ENCODE assay signal across 10 mouse cellular contexts in the genomic region with DNA sequence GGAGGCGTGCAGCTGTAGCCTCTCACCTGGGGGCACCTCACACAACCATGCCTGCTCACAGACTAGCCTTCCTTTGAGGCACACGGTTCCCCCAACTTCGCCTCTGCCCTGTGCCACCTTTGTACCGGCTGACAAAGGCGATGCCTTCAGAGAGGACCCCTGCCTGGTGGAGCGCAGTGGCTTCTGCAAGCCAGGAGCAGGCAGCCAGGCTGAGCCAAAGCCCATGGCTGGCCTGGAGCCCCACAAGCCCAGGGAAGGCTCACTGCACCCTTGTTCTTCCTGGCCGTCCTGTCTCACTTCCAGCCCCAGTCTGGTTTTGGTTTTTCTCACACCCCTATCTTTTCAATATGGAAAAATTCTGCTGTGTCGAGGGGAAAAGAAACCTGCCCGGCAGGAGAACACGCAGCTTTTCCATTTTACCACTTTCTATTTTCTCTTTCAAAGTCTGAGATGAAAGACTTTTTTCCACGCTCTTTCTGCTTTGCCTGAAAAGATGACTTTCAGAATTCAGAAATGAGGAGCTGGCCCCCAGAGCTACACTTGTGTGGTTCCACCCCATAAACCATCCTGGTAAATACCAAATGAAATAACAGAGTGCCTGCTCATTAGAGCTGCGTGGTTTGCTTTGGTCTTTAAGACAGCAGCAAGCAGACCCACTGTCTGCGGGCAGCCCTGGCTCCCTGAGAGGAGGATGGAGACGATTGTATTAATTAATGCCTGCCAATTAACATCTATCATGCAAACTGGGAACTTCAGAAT. TPM values are rescaled to one million over a fixed set of nuclear protein-coding genes. Genes with fewer than 3 reads are reported as not detected.
DNase-seq lines count a peak whose midpoint lies in the region; ATAC-seq lines count a peak whose summit lies in the region.
"Had no signal": no experiment of that assay in that cellular context is flagged by ENCODE, and none has a peak within 500 bp of the region (broad histone marks: within the 10 kb centered on the region; RNA-seq: fewer than 3 reads in every experiment).

No protein-coding gene starts in this region.

- H3K27me3 ChIP-seq in forebrain, embryonic 10.5 days (ENCODE audit: poor library complexity, severe bottlenecking) = peaks cover 6% of the 10 kb centered on the region; the same call in 1 of the 2 replicates
- no peaks in the 10 kb centered on the region for H3K27me3 ChIP-seq in forebrain, embryonic 11.5 days (ENCODE audit: control insufficient read depth, insufficient read depth, low read length)
- no peaks in the 10 kb centered on the region for H3K27me3 ChIP-seq in intestine, embryonic 15.5 days (replicated peaks)
- H3K27me3 ChIP-seq in stomach, embryonic 15.5 days (replicated peaks) = no peaks in the 10 kb centered on the region

- H3K4me1 ChIP-seq in forebrain, embryonic 10.5 days = peaks cover 35% of the 10 kb centered on the region
- peaks cover 17% of the 10 kb centered on the region for H3K4me1 ChIP-seq in forebrain, embryonic 11.5 days (replicated peaks; ENCODE audit: control insufficient read depth, insufficient read depth, low read length)
- H3K4me1 ChIP-seq in intestine, embryonic 15.5 days (replicated peaks) = peaks cover 32% of the 10 kb centered on the region
- H3K4me1 ChIP-seq in stomach, embryonic 15.5 days = peaks cover 27% of the 10 kb centered on the region

- no peak overlapping the region for H3K4me3 ChIP-seq in forebrain, embryonic 10.5 days
- no peak overlapping the region for H3K4me3 ChIP-seq in forebrain, embryonic 11.5 days (ENCODE audit: low read depth, low read length)
- no peak overlapping the region for H3K4me3 ChIP-seq in intestine, embryonic 15.5 days (replicated peaks)
- H3K4me3 ChIP-seq in stomach, embryonic 15.5 days (replicated peaks) = no peak overlapping the region

- H3K36me3 ChIP-seq in forebrain, embryonic 10.5 days (replicated peaks) = no peaks in the 10 kb centered on the region
- no peaks in the 10 kb centered on the region for H3K36me3 ChIP-seq in forebrain, embryonic 11.5 days (ENCODE audit: control insufficient read depth, insufficient read depth, low read length)
- H3K36me3 ChIP-seq in intestine, embryonic 15.5 days = no peaks in the 10 kb centered on the region
- no peaks in the 10 kb centered on the region for H3K36me3 ChIP-seq in stomach, embryonic 15.5 days

- no peaks in the 10 kb centered on the region for H3K9me3 ChIP-seq in forebrain, embryonic 10.5 days
- H3K9me3 ChIP-seq in forebrain, embryonic 11.5 days (ENCODE audit: control insufficient read depth, low read length) = no peaks in the 10 kb centered on the region
- H3K9me3 ChIP-seq in intestine, embryonic 15.5 days = no peaks in the 10 kb centered on the region
- no peaks in the 10 kb centered on the region for H3K9me3 ChIP-seq in stomach, embryonic 15.5 days

- H3K27ac ChIP-seq in forebrain, embryonic 10.5 days = peak overlapping the region; percentile 73
- no peak overlapping the region; the same call in 1 of the 2 replicates for H3K27ac ChIP-seq in forebrain, embryonic 11.5 days (ENCODE audit: low read depth, low read length)
- H3K27ac ChIP-seq in intestine, embryonic 15.5 days = peak overlapping the region; percentile 76
- peak overlapping the region; percentile 44 for H3K27ac ChIP-seq in stomach, embryonic 15.5 days

- H3K4me2 ChIP-seq in forebrain, embryonic 11.5 days (ENCODE audit: low read depth, low read length, severe bottlenecking) = no peak overlapping the region
- no peak overlapping the region for H3K4me2 ChIP-seq in intestine, embryonic 15.5 days (replicated peaks)
- no peak overlapping the region for H3K4me2 ChIP-seq in stomach, embryonic 15.5 days

- no peak overlapping the region for H3K9ac ChIP-seq in forebrain, embryonic 11.5 days (ENCODE audit: low read length)
- no peak overlapping the region; the same call in 1 of the 2 replicates for H3K9ac ChIP-seq in intestine, embryonic 15.5 days
- no peak overlapping the region for H3K9ac ChIP-seq in stomach, embryonic 15.5 days

- DNase-seq in forebrain, embryonic 10.5 days (ENCODE audit: extremely low spot score, low spot score) = no peak
- DNase-seq in forebrain, embryonic 11.5 days (ENCODE audit: low spot score) = no peak
- peak; percentile 67 for DNase-seq in left cerebral cortex, postnatal 4 days
- no peak for DNase-seq in left cerebral cortex, postnatal 14 days (ENCODE audit: low spot score in 2 of 2)
- DNase-seq in lung, postnatal 10 days = no peak
- no peak for DNase-seq in layer of hippocampus, adult 11-12 months (ENCODE audit: low spot score)
- DNase-seq: thymus, postnatal 25 days had no signal

- intact Hi-C loops in left cerebral cortex, postnatal 4 days (cut with DNase I) = no loop called here
- intact Hi-C loops in left cerebral cortex, postnatal 14 days (cut with DNase I) = no loop called here

- ATAC-seq in forebrain, embryonic 11.5 days (replicated peaks; ENCODE audit: low FRiP score) = no peak
- ATAC-seq in intestine, embryonic 15.5 days = no peak
- no peak for ATAC-seq in stomach, embryonic 15.5 days (ENCODE audit: insufficient read depth, low FRiP score, low read depth)

- 62% methylated on average over 14 of the region's 14 CpGs for WGBS in forebrain, embryonic 10.5 days
- WGBS in forebrain, embryonic 11.5 days = 51% methylated on average over 14 of the region's 14 CpGs
- WGBS in intestine, embryonic 15.5 days = 68% methylated on average over 14 of the region's 14 CpGs
- WGBS in stomach, embryonic 15.5 days = 74% methylated on average over 14 of the region's 14 CpGs

RNA-seq across cellular contexts. Expression of gene Angptl2, which starts 36.5 kb away (rescaled TPM):
- 24.3 and 25.1 TPM in 2 replicates for polyA plus RNA-seq in forebrain, embryonic 10.5 days (2016; fragmentation: Nextera tagmentation; extraction: Ambion mirVana)
- 24.4 and 25.2 TPM in 2 replicates for polyA plus RNA-seq in forebrain, embryonic 11.5 days (2014; fragmentation: Nextera tagmentation; extraction: Ambion mirVana)
- total RNA-seq in left cerebral cortex, postnatal 4 days (2021) = 1 to 10 TPM; 4.7 to 7.2 TPM
- 1 to 10 TPM; 3.1 to 3.6 TPM for total RNA-seq in left cerebral cortex, postnatal 14 days (2021)
- 36.8 and 38.5 TPM in 2 replicates for polyA plus RNA-seq in intestine, embryonic 15.5 days (2015; fragmentation: Nextera tagmentation; extraction: Ambion mirVana)
- 44.8 and 45.2 TPM in 2 replicates for polyA plus RNA-seq in stomach, embryonic 15.5 days (2015; fragmentation: Nextera tagmentation; extraction: Ambion mirVana)

RNA-seq across cellular contexts. Expression of gene Garnl3, which starts 47.9 kb away (rescaled TPM):
- 8.6 and 9.1 TPM in 2 replicates for polyA plus RNA-seq in forebrain, embryonic 10.5 days (2016; fragmentation: Nextera tagmentation; extraction: Ambion mirVana)
- polyA plus RNA-seq in forebrain, embryonic 11.5 days (2014; fragmentation: Nextera tagmentation; extraction: Ambion mirVana) = 9.7 and 12.9 TPM in 2 replicates
- 100 to 1,000 TPM; 158 to 162 TPM for total RNA-seq in left cerebral cortex, postnatal 4 days (2021)
- total RNA-seq in left cerebral cortex, postnatal 14 days (2021) = 100 to 1,000 TPM; 156 to 159 TPM
- 10.3 and 11.7 TPM in 2 replicates for polyA plus RNA-seq in intestine, embryonic 15.5 days (2015; fragmentation: Nextera tagmentation; extraction: Ambion mirVana)
- 14.0 and 14.4 TPM in 2 replicates for polyA plus RNA-seq in stomach, embryonic 15.5 days (2015; fragmentation: Nextera tagmentation; extraction: Ambion mirVana)
- total RNA-seq: granulocyte monocyte progenitor cell, adult 5-6 weeks had no signal
